Comparison of ENCODE assay signal across 14 mouse cellular contexts in genomic region chr3:96133327-96133905, GRCm38 (mm10). TPM values are rescaled to one million over a fixed set of nuclear protein-coding genes. Genes with fewer than 3 reads are reported as not detected.
DNase-seq lines count a peak whose midpoint lies in the region; ATAC-seq lines count a peak whose summit lies in the region.
"Had no signal": no experiment of that assay in that cellular context is flagged by ENCODE, and none has a peak within 500 bp of the region (broad histone marks: within the 10 kb centered on the region; RNA-seq: fewer than 3 reads in every experiment).

No protein-coding gene starts in this region.

- ATAC-seq in heart, embryonic 15.5 days (replicated peaks; ENCODE audit: insufficient number of reproducible peaks, insufficient read depth, low FRiP score, low read depth), result no peak
- no peak for ATAC-seq in forebrain, embryonic 14.5 days
- ATAC-seq in hindbrain, embryonic 12.5 days (ENCODE audit: low FRiP score), result no peak
- ATAC-seq: forebrain, embryonic 13.5 days had no signal

- no peaks in the 10 kb centered on the region for H3K9me3 ChIP-seq in heart, embryonic 15.5 days (replicated peaks)
- H3K9me3 ChIP-seq in forebrain, embryonic 14.5 days (replicated peaks; ENCODE audit: control insufficient read depth, low read length), result no peaks in the 10 kb centered on the region
- no peaks in the 10 kb centered on the region for H3K9me3 ChIP-seq in hindbrain, embryonic 12.5 days (replicated peaks)
- H3K9me3 ChIP-seq: forebrain, embryonic 13.5 days; megakaryocyte, embryonic 14.5 days had no signal

- no peak overlapping the region for H3K9ac ChIP-seq in heart, embryonic 15.5 days
- no peak overlapping the region for H3K9ac ChIP-seq in forebrain, embryonic 14.5 days (ENCODE audit: low read length)
- H3K9ac ChIP-seq in hindbrain, embryonic 12.5 days, result no peak overlapping the region
- H3K9ac ChIP-seq: forebrain, embryonic 13.5 days had no signal

- H3K4me2 ChIP-seq in heart, embryonic 15.5 days, result no peak overlapping the region
- no peak overlapping the region for H3K4me2 ChIP-seq in forebrain, embryonic 14.5 days (ENCODE audit: low read length)
- no peak overlapping the region for H3K4me2 ChIP-seq in hindbrain, embryonic 12.5 days (replicated peaks)
- H3K4me2 ChIP-seq: forebrain, embryonic 13.5 days had no signal

- peaks cover 16% of the 10 kb centered on the region for H3K36me3 ChIP-seq in heart, embryonic 15.5 days
- peaks cover 8% of the 10 kb centered on the region; the same call in 1 of the 2 replicates for H3K36me3 ChIP-seq in forebrain, embryonic 14.5 days (ENCODE audit: control insufficient read depth, insufficient read depth, low read length)
- no peaks in the 10 kb centered on the region for H3K36me3 ChIP-seq in hindbrain, embryonic 12.5 days

- DNase-seq in heart, adult 18-20 months, result no peak
- DNase-seq in lung, adult 18-20 months, result peak; percentile 43 to 52
- DNase-seq in lung, postnatal 4 days, result no peak
- peak; percentile 55 to 74 for DNase-seq in kidney, postnatal 36 days
- no peak for DNase-seq in forebrain, embryonic 14.5 days (ENCODE audit: low spot score)
- DNase-seq in cerebellum, adult 9-11 months, result no peak
- DNase-seq: cerebellum, adult 11-12 months; embryo, embryonic 11 days; heart, postnatal 36 days; thymus, postnatal 14 days had no signal

- no peak overlapping the region for H3K4me3 ChIP-seq in heart, embryonic 15.5 days
- H3K4me3 ChIP-seq in forebrain, embryonic 14.5 days (ENCODE audit: low read depth, low read length), result no peak overlapping the region
- H3K4me3 ChIP-seq in hindbrain, embryonic 12.5 days, result no peak overlapping the region
- H3K4me3 ChIP-seq: forebrain, embryonic 13.5 days; megakaryocyte, embryonic 14.5 days had no signal

- peaks cover 33% of the 10 kb centered on the region for H3K4me1 ChIP-seq in heart, embryonic 15.5 days (replicated peaks)
- H3K4me1 ChIP-seq in forebrain, embryonic 14.5 days (ENCODE audit: control insufficient read depth, insufficient read depth, low read length), result no peaks in the 10 kb centered on the region
- no peaks in the 10 kb centered on the region for H3K4me1 ChIP-seq in hindbrain, embryonic 12.5 days

- 53% methylated on average over 11 of the region's 11 CpGs for WGBS in heart, embryonic 15.5 days
- 78% methylated on average over 11 of the region's 11 CpGs for WGBS in forebrain, embryonic 14.5 days
- WGBS in hindbrain, embryonic 12.5 days, result 68% methylated on average over 11 of the region's 11 CpGs

- H3K27ac ChIP-seq in heart, embryonic 15.5 days, result 0 out of 2 replicates have a peak overlapping the region, but pooled peaks have one; percentile 24
- H3K27ac ChIP-seq in forebrain, embryonic 14.5 days (ENCODE audit: low read depth, low read length), result no peak overlapping the region
- no peak overlapping the region for H3K27ac ChIP-seq in hindbrain, embryonic 12.5 days
- H3K27ac ChIP-seq: forebrain, embryonic 13.5 days had no signal

- H3K27me3 ChIP-seq in heart, embryonic 15.5 days, result no peaks in the 10 kb centered on the region
- H3K27me3 ChIP-seq in forebrain, embryonic 14.5 days (replicated peaks; ENCODE audit: control insufficient read depth, insufficient read depth, low read length), result no peaks in the 10 kb centered on the region
- no peaks in the 10 kb centered on the region for H3K27me3 ChIP-seq in hindbrain, embryonic 12.5 days
- H3K27me3 ChIP-seq: forebrain, embryonic 13.5 days; megakaryocyte, embryonic 14.5 days had no signal

RNA-seq across cellular contexts. Expression of gene Mtmr11, which starts 28.4 kb away (rescaled TPM):
- 8.5 and 11.2 TPM in 2 replicates for polyA plus RNA-seq in heart, embryonic 15.5 days (2015; fragmentation: Nextera tagmentation; extraction: Ambion mirVana)
- 1 to 10 TPM; 1.7 to 3.4 TPM for total RNA-seq in heart, adult 18-20 months (2021)
- polyA plus RNA-seq in forebrain, embryonic 14.5 days (2014; fragmentation: Nextera tagmentation; extraction: Ambion mirVana), result 7.0 and 7.9 TPM in 2 replicates
- 20.8 and 23.0 TPM in 2 replicates for polyA plus RNA-seq in hindbrain, embryonic 12.5 days (2016; fragmentation: Nextera tagmentation; extraction: Ambion mirVana)

RNA-seq across cellular contexts. Expression of gene Otud7b, which starts 29.1 kb away (rescaled TPM):
- 20.1 and 24.5 TPM in 2 replicates for polyA plus RNA-seq in heart, embryonic 15.5 days (2015; fragmentation: Nextera tagmentation; extraction: Ambion mirVana)
- total RNA-seq in heart, adult 18-20 months (2021), result 10 to 100 TPM; 50.3 to 57.4 TPM
- polyA plus RNA-seq in forebrain, embryonic 14.5 days (2014; fragmentation: Nextera tagmentation; extraction: Ambion mirVana), result 4.0 and 4.4 TPM in 2 replicates
- 17.3 and 18.2 TPM in 2 replicates for polyA plus RNA-seq in hindbrain, embryonic 12.5 days (2016; fragmentation: Nextera tagmentation; extraction: Ambion mirVana)

RNA-seq across cellular contexts. Expression of gene Sf3b4, which starts 38.7 kb away (rescaled TPM):
- 71.2 and 96.8 TPM in 2 replicates for polyA plus RNA-seq in heart, embryonic 15.5 days (2015; fragmentation: Nextera tagmentation; extraction: Ambion mirVana)
- 10 to 100 TPM; 15.4 to 18.7 TPM for total RNA-seq in heart, adult 18-20 months (2021)
- polyA plus RNA-seq in forebrain, embryonic 14.5 days (2014; fragmentation: Nextera tagmentation; extraction: Ambion mirVana), result 169 and 170 TPM in 2 replicates
- polyA plus RNA-seq in hindbrain, embryonic 12.5 days (2016; fragmentation: Nextera tagmentation; extraction: Ambion mirVana), result 164 and 170 TPM in 2 replicates

RNA-seq across cellular contexts. Expression of gene Sv2a, which starts 47.5 kb away (rescaled TPM):
- 12.9 and 13.6 TPM in 2 replicates for polyA plus RNA-seq in heart, embryonic 15.5 days (2015; fragmentation: Nextera tagmentation; extraction: Ambion mirVana)
- total RNA-seq in heart, adult 18-20 months (2021), result 1 to 10 TPM; 1.8 to 2.1 TPM
- 44.4 and 56.2 TPM in 2 replicates for polyA plus RNA-seq in forebrain, embryonic 14.5 days (2014; fragmentation: Nextera tagmentation; extraction: Ambion mirVana)
- polyA plus RNA-seq in hindbrain, embryonic 12.5 days (2016; fragmentation: Nextera tagmentation; extraction: Ambion mirVana), result 44.5 and 44.9 TPM in 2 replicates

Comparison
In these comparisons a context has a peak if more than half of its experiments do, and no peak if none do; other contexts are left out.
1. DNase-seq: peak in lung, adult 18-20 months (2 of 2) and kidney, postnatal 36 days (2 of 2); none in heart, adult 18-20 months (0 of 2), lung, postnatal 4 days (0 of 2), forebrain, embryonic 14.5 days (single experiment) and cerebellum, adult 9-11 months (single experiment).